Mouse (Mus musculus) liver, adult 2 months (tissue): ENCODE measurements around the gene Txlnb.

Experiments used
- CTCF ChIP-seq: fragments of 200-500 bp; IDR thresholded peaks from 2 replicates; pipeline ENCODE4 v1.5.1; 2011; ENCODE audit warnings: low read depth, low read length, control low read depth
- POLR2A ChIP-seq: fragments of 200-500 bp; IDR thresholded peaks from 2 replicates; pipeline ENCODE4 v1.6.1; 2011; ENCODE audit warnings: low read length, control low read depth; ENCODE audit not compliant: insufficient read depth; ENCODE audit errors: extremely low read depth

GRCm38 (mm10) chr10:17844781-17845537 is 48.9 kb downstream of the Txlnb start:
- TF ChIP-seq CTCF (no peak), POLR2A (no peak)
